Mouse (Mus musculus) liver, postnatal 0 days (tissue): ENCODE results near the gene Lamp2. TPM values are rescaled to one million over a fixed set of nuclear protein-coding genes. Genes with fewer than 3 reads are reported as not detected.
"Not testable (repeated sequence)": the region's sequence is repeated elsewhere in the genome, so short reads cannot be mapped to it uniquely, and the experiment has no call there.

Experiments used
- ATAC-seq: fragments of 200-750 bp; cut with Nextera tagmentation; 2 replicates; pipeline ENCODE4 v1.8.0; 2017; ENCODE audit warnings: mild to moderate bottlenecking, moderate library complexity
- DNase-seq: peaks from one replicate; pipeline ENCODE4 v3.0.0-alpha.2; 2016
- H3K27ac ChIP-seq: fragments of 300-500 bp; sonication (generic); 2 replicates; pipeline ENCODE4 v1.5.1; 2014; ENCODE audit warnings: antibody characterized with exemption, moderate library complexity, mild to moderate bottlenecking, low read depth
- H3K27me3 ChIP-seq: fragments of 300-500 bp; sonication (generic); 2 replicates; pipeline ENCODE4 v1.6.1; 2014; ENCODE audit warnings: low read length, control low read depth, mixed read lengths; ENCODE audit not compliant: insufficient read depth
- H3K36me3 ChIP-seq: fragments of 300-500 bp; sonication (generic); replicated peaks from 2 replicates; pipeline ENCODE4 v1.6.1; 2014; ENCODE audit warnings: mild to moderate bottlenecking, control low read depth, low read length, moderate library complexity, mixed read lengths; ENCODE audit not compliant: insufficient read depth
- H3K4me1 ChIP-seq: fragments of 300-500 bp; sonication (generic); 2 replicates; pipeline ENCODE4 v1.6.1; 2014; ENCODE audit warnings: antibody characterized with exemption, mild to moderate bottlenecking, control low read depth; ENCODE audit not compliant: insufficient read depth
- H3K4me2 ChIP-seq: fragments of 300-500 bp; sonication (generic); 2 replicates; pipeline ENCODE4 v1.6.1; 2014; ENCODE audit warnings: low read depth, mild to moderate bottlenecking, low read length, moderate library complexity, mixed read lengths
- H3K4me3 ChIP-seq: fragments of 300-500 bp; sonication (generic); 2 replicates; pipeline ENCODE4 v1.5.1; 2014; ENCODE audit warnings: low read depth, low read length
- H3K9ac ChIP-seq: fragments of 300-500 bp; sonication (generic); replicated peaks from 2 replicates; pipeline ENCODE4 v1.6.1; 2014; ENCODE audit warnings: mild to moderate bottlenecking, moderate library complexity
- H3K9me3 ChIP-seq: fragments of 300-500 bp; sonication (generic); 2 replicates; pipeline ENCODE4 v1.6.1; 2016; ENCODE audit warnings: mild to moderate bottlenecking, control low read depth, low read length, mixed read lengths
- CTCF ChIP-seq: sonication (generic); IDR thresholded peaks from 2 replicates; pipeline ENCODE4 v1.5.1; 2016; ENCODE audit warnings: antibody characterized with exemption, low read depth
- EP300 ChIP-seq: IDR thresholded peaks from 2 replicates; pipeline ENCODE4 v1.6.1; 2016; ENCODE audit warnings: antibody characterized with exemption, low read depth, mild to moderate bottlenecking
- WGBS: fragments of 180-500 bp; shearing (Covaris S2); extraction: QIAGEN DNeasy Blood & Tissue Kit; methylation state at CpG from one replicate; pipeline ENCODE4 v1.1.7; 2014; ENCODE audit not compliant: insufficient replicate concordance; 5-methylcytosine and 5-hydroxymethylcytosine counted together
- polyA plus RNA-seq: library from polyadenylated mRNA; unstranded; fragments of >200 nt; fragmentation: Nextera tagmentation; extraction: Ambion mirVana; gene quantifications from 2 replicates; pipeline ENCODE4 v1.2.1, GENCODE M21; 2015

The Lamp2 gene
- polyA plus RNA-seq, 1 experiment from 2014 or later = 208 TPM

DNA sequence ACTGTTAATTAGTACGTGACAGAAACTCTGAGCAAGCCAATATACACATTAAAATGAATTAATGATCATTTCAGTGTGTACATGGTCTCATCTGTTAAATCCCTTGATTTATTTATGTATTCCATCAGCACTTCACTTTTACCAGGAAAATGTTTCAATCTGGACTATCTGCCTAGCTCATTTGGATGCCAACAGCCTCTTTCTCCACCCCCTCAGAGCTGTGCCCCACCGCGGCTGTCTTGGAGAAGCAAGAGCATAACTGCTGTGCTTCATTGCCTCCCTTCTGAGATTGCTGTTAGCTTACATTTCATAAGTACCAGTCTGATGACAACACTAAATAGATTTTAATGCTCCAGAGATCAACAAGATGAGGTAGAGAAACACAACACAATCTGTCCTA is 52.4 kb downstream of the Lamp2 start:
- TF ChIP-seq CTCF (no peak), EP300 (no peak)
- ATAC-seq (no peak), DNase-seq (no peak)
- Histone ChIP-seq H3K27me3 (no peaks in the 10 kb centered on the region), H3K9ac (no peak overlapping the region), H3K4me1 (no peaks in the 10 kb centered on the region; the same call in 1 of the 2 replicates), H3K4me2 (no peak overlapping the region), H3K36me3 (no peaks in the 10 kb centered on the region), H3K4me3 (no peak overlapping the region), H3K9me3 (no peaks in the 10 kb centered on the region), H3K27ac (no peak overlapping the region)
- WGBS = 82% methylated on average over 3 of the region's 3 CpGs

DNA sequence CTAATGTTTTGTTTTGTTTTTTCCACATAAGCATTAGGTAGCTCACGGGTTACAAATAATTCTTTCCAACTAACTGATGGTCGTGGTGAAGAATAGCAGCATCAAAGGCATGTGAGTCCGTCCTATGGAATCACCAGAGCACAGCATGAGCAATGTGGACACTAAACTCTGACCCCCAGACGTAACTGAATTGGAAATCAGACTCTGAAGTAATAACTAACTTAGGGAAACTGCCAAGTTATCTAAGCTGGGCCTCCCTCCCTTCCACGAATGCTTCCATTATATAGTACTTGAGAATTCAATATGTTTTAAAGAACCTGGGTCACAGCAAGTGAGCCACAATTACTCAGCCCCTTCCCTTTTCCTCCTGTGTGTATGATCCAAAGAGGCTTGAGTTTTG is 53.3 kb downstream of the Lamp2 start:
- WGBS = 67% methylated on average over 5 of the region's 5 CpGs
- ATAC-seq (peak; percentile 57), DNase-seq (no peak)
- H3K9ac ChIP-seq = no peak overlapping the region
- no peaks in the 10 kb centered on the region; the same call in 1 of the 2 replicates for H3K4me1 ChIP-seq
- TF ChIP-seq EP300 = no peak
- no peak overlapping the region for H3K4me2 ChIP-seq
- no peaks in the 10 kb centered on the region for H3K27me3 ChIP-seq
- H3K4me3 ChIP-seq = no peak overlapping the region
- no peaks in the 10 kb centered on the region for H3K36me3 ChIP-seq
- H3K9me3 ChIP-seq = no peaks in the 10 kb centered on the region
- H3K27ac ChIP-seq = no peak overlapping the region

DNA sequence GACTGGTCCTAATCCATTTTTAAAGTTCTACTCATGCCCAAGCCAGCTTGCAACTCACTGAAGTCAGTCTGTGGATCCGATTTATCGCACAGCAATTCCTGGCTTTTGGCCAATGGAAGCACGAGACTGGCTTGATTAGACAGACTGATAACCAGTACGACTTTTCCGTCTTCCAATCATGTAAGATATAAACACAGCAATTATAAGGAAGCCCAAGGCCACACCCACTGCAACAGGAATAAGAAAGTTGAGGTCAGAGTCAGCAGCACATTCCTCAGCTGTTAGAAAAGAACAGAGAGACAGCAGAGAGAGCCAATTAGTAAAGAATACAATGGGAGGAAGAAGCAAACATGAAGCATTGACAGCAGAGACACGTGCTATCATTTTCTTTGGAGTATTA is 54.2 kb downstream of the Lamp2 start:
- Histone ChIP-seq H3K36me3 (no peaks in the 10 kb centered on the region), H3K4me2 (no peak overlapping the region), H3K4me3 (no peak overlapping the region), H3K9ac (no peak overlapping the region), H3K4me1 (no peaks in the 10 kb centered on the region; the same call in 1 of the 2 replicates), H3K9me3 (no peaks in the 10 kb centered on the region), H3K27me3 (no peaks in the 10 kb centered on the region), H3K27ac (no peak overlapping the region)
- ATAC-seq = no peak
- no peak for DNase-seq
- WGBS = 54% methylated on average over 6 of the region's 6 CpGs
- TF ChIP-seq EP300 = no peak
- no peak for TF ChIP-seq CTCF

DNA sequence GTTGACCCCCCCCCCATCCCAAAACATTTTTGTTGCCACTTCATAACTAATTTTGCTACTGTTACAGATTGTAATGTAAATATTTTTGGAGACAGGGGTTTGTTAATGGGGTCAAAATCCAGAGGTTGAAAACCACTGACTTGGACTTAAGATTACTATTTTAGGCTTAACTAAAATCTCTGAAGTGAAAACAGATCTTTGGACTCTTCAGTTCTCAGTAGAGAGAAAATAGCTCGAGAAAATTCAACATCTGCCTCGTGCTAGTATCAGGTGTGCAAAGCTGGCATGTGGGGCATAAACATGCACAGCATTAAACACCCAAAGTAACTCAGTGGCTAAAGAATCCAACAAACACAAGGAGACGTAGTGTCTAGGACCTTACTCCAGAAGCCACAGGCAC is 55.6 kb downstream of the Lamp2 start:
- WGBS = 74% methylated on average over 3 of the region's 3 CpGs
- Histone ChIP-seq H3K4me1 (no peaks in the 10 kb centered on the region; the same call in 1 of the 2 replicates), H3K9me3 (no peaks in the 10 kb centered on the region), H3K4me2 (no peak overlapping the region), H3K36me3 (no peaks in the 10 kb centered on the region), H3K27me3 (no peaks in the 10 kb centered on the region), H3K9ac (no peak overlapping the region), H3K27ac (peak overlapping the region; percentile 11; the same call in 1 of the 2 replicates), H3K4me3 (no peak overlapping the region)
- no peak for TF ChIP-seq EP300
- TF ChIP-seq CTCF = no peak
- ATAC-seq (no peak), DNase-seq (no peak)

DNA sequence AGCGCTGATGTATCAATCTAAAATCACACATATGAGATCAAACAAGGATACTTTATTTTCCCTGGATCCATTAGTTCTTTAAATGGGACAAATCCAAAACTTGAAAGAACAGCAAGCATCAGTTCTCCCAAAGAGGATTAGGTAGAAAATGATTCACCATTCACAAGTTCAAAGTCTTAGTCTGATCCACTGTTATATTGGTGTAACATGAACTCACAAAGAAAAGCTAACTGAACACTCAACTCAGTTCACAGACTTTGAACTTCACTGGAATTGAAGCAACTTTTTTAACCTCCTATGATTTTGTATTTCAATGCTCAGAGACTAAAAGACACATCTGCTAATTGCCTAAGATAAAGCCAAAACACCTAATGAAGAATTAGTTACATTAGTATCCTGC is 56.6 kb downstream of the Lamp2 start:
- Histone ChIP-seq H3K4me2 (no peak overlapping the region), H3K27me3 (no peaks in the 10 kb centered on the region), H3K4me3 (no peak overlapping the region), H3K36me3 (no peaks in the 10 kb centered on the region), H3K9ac (no peak overlapping the region), H3K4me1 (no peaks in the 10 kb centered on the region; the same call in 1 of the 2 replicates), H3K9me3 (no peaks in the 10 kb centered on the region), H3K27ac (peak overlapping the region; percentile 11; the same call in 1 of the 2 replicates)
- TF ChIP-seq EP300 (no peak), CTCF (no peak)
- no peak for ATAC-seq
- 82% methylated on average over 1 of the region's 1 CpGs for WGBS
- no peak for DNase-seq

DNA sequence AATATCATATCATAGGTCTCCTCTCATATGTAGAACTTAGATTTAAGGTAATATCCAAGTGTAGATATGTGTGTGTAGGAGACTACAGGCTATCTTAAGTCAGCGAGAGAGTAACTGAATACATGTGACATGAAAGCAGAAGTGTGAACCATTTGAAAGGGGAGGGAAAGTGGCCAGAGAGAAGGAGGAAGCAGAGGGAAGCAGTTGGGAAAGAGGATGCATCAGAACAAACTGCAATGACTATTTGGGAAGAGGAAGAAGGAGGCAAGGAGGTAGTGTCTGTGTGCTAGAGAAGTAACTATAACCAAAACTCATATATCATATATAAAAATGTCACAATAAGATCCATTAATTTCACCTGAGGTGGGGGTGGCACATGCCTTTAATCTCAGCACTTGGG is 83.1 kb downstream of the Lamp2 start:
- H3K27me3 ChIP-seq, H3K9ac ChIP-seq, DNase-seq, H3K4me3 ChIP-seq, ATAC-seq, H3K27ac ChIP-seq, H3K4me2 ChIP-seq, H3K36me3 ChIP-seq, H3K4me1 ChIP-seq, H3K9me3 ChIP-seq: not testable (repeated sequence)
- WGBS = 43% methylated on average over 1 of the region's 1 CpGs

DNA sequence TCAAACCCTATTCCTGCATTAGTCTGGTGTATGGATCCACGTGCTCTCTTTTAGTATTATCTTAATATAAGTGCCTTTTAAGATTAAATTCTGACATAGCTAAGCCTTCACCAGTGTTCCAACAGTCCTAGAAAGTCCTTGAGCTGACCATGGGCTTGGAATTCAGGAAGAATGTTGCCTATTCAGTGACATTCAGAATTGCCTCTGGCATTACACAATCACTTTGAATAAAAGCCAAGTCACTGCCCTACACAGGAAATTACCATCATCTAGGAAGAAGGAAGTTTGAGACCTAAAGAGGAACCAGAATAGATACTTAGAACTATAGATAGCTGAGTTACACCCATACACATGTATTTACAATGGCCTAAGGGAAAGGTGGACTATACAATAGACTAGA is 91.6 kb downstream of the Lamp2 start:
- H3K36me3 ChIP-seq, DNase-seq: not testable (repeated sequence)

More for the DNA sequence above, 91.6 kb downstream of the Lamp2 start:
- H3K4me1 ChIP-seq, H3K9me3 ChIP-seq, H3K27ac ChIP-seq, H3K4me3 ChIP-seq, H3K9ac ChIP-seq, H3K27me3 ChIP-seq, H3K4me2 ChIP-seq, ATAC-seq: not testable (repeated sequence)
- 60% methylated on average over 1 of the region's 1 CpGs for WGBS
